Mouse (Mus musculus): ENCODE measurements around the gene Faf1.
"Not testable (repeated sequence)": the region's sequence is repeated elsewhere in the genome, so short reads cannot be mapped to it uniquely, and the experiment has no call there.

Gene Faf1

GRCm38 (mm10) chr4:109665101-109665981 lies 11.0 kb upstream of the Faf1 start:
- DNase-seq (ENCODE audit: low read depth, low spot score) = peak; percentile 69

DNA sequence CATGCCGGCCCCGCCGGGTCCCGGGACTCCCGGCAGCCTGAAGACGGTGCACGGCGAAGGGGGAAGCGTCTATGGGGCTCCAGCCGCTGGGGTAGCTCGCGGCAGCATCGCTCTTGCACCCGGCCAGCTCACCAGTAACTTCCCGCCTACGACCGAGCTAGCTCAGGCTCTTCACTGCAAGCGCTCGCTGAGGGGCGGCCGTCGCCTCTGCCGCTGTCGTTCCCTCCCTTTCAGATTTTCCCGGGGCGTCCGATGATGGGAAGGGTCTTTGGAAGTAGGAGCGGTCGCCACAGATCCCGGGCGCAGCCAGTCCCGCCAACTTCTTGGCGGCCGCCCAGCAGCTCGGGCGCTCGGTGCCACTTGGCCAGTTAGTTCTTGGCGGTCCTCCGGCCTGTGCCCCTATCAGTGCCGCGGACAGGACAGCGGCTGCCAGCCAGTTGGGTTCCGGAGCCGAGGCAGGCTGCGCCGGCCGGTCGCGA lies 10.4 kb upstream of the Faf1 start:
- peak; percentile 47 for DNase-seq (ENCODE audit: low read depth, low spot score)

DNA sequence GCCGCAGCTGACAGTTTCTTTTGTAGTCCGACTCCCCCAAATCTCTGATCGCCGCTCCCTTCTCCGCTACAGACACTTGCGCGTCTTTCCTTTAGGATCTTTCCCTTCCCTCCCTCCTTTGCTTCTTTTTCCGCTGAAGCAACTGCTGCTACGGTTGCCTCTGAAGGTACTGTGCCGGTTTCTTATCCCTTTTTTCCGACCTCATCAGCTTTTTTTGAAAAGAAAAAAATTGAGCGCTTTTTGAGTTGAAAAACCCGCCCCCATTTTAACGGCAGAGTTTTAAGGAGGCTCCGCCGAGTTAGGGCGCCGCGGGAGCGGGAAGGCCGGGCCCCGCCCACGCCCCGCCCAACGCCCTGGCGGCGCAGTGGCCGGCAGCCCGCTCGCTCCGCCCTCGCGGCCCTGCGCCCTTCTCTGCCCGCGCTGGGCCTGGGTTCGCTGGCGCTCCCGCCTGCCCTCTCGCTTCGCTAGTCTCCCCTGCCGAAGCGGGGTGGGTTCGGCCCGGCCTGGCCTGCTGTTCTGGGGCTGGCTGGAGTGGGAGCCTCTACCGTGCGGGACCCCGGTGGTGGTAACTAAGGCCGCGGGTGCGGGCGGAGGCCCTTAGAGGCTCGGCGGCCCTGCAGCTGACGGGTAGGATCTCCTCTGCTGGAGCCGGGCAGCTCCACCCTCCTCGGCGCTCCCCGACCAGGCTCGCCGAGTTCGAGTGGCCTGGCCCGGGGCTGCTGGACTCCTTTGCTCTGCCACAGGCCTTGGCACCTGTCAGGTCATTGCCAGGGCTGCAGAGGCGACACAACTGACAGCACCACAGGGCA lies 9.7 kb upstream of the Faf1 start, which contains the start of gene Cdkn2c:
Cdkn2c (minus strand) TSS at position 729 of the 809 bp plus-strand sequence.
- DNase-seq (ENCODE audit: low read depth, low spot score) = peak; percentile 65

- DNase-seq (ENCODE audit: low read depth, low spot score) = no peak
These were observed 8.9 kb upstream of the Faf1 start for GRCm38 (mm10) chr4:109667518-109667917.

DNA sequence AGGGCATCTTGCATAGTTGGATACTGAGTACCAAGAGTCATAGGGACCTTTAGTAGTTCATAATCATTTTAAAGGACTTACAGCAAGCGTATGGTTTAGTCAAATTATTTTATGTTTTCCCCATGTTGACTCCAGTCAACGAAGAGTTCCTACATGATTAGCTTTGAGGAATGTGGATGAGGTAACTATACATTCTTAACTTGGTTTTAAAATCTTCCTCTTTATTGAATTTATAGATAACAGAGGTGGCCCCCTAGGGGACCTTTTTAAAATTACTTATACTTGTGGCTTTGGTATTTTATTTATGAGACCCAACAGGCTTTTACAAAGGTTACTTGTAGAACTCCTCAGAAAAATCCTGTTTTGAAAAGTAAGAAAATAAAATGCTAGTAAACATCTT lies 6.2 kb upstream of the Faf1 start:
- no peak for DNase-seq (ENCODE audit: low read depth, low spot score)

DNA sequence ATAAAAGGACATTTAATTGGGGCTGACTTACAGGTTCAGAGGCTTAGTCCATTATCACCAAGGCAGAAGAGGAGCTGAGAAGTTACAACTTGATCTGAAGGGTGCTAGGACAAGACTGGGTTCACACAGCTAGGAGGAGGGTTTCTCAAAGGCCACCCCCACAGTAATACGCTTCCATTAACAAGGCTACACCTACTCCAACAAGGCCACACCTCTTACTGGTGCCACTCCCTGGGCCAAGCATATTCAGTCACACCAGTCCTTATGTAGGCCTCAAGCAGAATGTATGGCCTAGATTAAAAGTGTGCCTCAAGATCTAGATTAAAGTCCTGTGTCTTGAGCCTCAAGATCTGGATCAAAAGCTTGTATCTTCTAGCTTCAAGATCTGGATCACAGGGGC lies 4.4 kb upstream of the Faf1 start:
- DNase-seq (ENCODE audit: low read depth, low spot score) = peak; percentile 40

- DNase-seq (ENCODE audit: low read depth, low spot score) = no peak
These were observed 2.3 kb upstream of the Faf1 start for GRCm38 (mm10) chr4:109674097-109674496.

GRCm38 (mm10) chr4:109677221-109677620 lies 833 bp downstream of the Faf1 start:
- DNase-seq (ENCODE audit: low read depth, low spot score) = no peak

DNA sequence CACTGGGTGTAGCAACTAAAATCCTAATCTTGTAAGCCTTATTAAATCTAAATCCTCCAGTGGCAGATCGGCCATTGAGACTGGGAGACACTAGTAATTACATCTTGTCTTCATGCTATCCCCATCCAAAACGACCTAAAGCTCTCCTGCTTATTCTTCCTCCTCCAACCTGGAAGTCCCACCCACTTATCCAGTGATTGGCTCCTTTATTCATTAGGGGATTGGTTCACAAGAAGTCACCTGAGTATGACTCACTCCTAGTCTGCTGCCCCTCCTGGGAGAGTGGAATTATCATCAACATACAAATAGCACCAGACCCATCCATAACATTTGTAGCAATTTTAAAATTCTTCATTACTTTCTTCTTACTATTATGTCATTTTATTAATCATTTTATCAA lies 7.2 kb downstream of the Faf1 start:
- peak; percentile 35 for DNase-seq (ENCODE audit: low read depth, low spot score)

DNA sequence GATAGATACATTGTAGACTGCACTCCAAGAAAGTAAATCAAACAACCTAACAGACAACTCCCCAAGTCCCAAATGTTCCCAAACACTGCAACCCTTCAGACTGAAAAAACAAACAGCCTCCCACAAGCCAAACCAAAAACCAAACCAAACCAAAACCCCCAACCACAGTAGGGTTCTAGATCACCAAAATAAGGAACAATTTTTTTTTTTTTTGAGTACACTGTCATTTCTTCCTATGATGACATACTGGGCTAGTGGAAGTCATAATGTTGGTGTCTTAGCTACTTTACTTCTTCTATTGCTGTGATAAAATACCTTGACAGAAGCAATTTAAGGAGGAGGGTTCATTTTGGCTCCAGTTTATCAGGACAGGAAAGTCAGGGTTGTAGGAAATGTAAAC lies 16.3 kb downstream of the Faf1 start:
- no peak for DNase-seq (ENCODE audit: low read depth, low spot score)

GRCm38 (mm10) chr4:109700727-109701126 lies 24.3 kb downstream of the Faf1 start:
- not testable (repeated sequence) for DNase-seq (ENCODE audit: low read depth, low spot score)

GRCm38 (mm10) chr4:109703568-109703967 lies 27.2 kb downstream of the Faf1 start:
- no peak for DNase-seq (ENCODE audit: low read depth, low spot score)

- DNase-seq (ENCODE audit: low read depth, low spot score) = no peak
These were observed 29.0 kb downstream of the Faf1 start for GRCm38 (mm10) chr4:109705349-109705748.

DNA sequence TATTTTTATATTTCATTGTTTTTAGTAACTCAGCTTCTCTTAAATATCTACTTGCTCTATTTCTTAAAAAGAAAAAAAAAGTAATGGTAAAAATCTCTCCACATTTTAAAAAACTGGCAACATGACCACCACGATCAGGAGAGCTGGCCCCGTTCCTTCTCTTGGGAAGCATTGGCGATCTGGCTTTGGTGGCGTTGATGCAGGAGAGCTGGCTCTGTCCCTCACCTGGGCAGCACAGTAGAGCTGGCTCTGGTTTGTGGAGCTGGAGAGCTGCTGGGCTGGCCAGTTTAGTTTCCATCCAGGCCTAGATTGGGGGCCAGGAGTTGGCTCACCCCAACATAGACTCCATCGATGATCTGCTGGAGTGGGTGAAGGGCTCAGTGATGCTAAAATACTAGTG lies 42.9 kb downstream of the Faf1 start:
- no peak for DNase-seq (ENCODE audit: low read depth, low spot score)

DNA sequence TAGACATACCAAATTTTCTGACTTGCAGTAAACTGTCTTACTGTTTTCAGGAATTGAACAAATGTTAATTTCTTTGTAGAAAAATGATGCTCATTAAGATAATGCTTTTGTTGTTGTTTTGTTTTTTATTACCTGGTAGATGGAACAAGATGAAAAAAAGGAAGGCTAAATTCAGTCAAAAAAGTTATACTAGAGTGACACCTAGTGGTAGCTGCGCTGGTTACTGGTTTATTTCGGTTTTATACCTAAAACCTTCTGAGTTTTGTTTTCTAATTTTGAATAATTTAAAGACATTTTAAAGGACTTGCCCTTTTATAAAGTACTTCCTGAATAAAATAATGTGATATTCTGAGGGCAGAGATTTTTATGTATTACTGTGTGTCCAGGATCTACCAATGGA lies 52.9 kb downstream of the Faf1 start:
- peak; percentile 11 for DNase-seq (ENCODE audit: low read depth, low spot score)

GRCm38 (mm10) chr4:109735754-109736153 lies 59.4 kb downstream of the Faf1 start:
- DNase-seq (ENCODE audit: low read depth, low spot score) = no peak

DNA sequence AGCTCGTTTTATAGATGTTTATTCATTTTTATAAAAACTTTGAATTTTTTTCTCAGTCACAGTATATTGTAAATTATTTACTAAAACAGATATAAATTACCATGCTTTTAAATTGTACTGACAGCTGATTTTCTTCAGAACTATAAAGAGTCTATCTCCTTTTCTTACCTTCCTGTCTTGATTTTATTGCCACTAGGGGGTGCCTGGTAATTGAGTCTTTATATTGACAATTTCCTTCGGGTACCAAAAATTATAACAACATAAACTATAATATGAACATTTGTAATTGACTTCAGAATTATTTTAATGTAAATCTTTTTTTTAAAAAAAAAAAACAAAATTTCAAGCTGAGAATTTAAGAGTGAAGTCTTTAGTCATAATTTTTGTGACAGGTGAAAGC lies 67.6 kb downstream of the Faf1 start:
- DNase-seq (ENCODE audit: low read depth, low spot score) = no peak

- peak; percentile 27 for DNase-seq (ENCODE audit: low read depth, low spot score)
These were observed 82.6 kb downstream of the Faf1 start for GRCm38 (mm10) chr4:109759031-109759430.

DNA sequence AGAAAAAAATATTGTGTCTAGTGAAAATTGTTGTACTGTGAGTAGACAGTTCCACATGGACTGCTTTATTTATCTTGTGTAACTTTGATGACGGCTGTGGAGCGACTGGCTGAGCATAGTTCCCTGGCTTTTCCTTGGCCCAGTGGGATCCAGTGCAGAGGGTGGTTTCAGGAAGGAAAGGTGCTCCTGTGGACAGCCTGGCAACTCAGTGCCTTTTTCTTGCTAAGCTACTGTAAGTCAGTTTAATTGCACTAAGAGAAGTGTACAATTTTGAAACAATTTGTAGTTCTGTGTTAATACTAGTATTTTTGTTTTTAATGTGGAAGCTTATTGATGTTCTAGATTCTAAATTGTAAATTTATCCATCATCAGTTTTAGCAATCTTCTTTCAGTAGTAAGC lies 83.5 kb downstream of the Faf1 start:
- no peak for DNase-seq (ENCODE audit: low read depth, low spot score)

GRCm38 (mm10) chr4:109760501-109760900 lies 84.1 kb downstream of the Faf1 start:
- no peak for DNase-seq (ENCODE audit: low read depth, low spot score)

GRCm38 (mm10) chr4:109762768-109763501 lies 86.5 kb downstream of the Faf1 start:
- peak; percentile 63 for DNase-seq (ENCODE audit: low read depth, low spot score)

GRCm38 (mm10) chr4:109769071-109769470 lies 92.7 kb downstream of the Faf1 start:
- DNase-seq (ENCODE audit: low read depth, low spot score) = no peak
